Mouse (Mus musculus) liver, embryonic 14.5 days (tissue): ENCODE measurements around the gene Stk40.

Source experiments
- CTCF ChIP-seq: IDR thresholded peaks from 2 replicates; pipeline ENCODE4 v1.5.1; 2016; ENCODE audit warnings: antibody characterized with exemption, low read depth, control low read depth
- EP300 ChIP-seq: IDR thresholded peaks from 2 replicates; pipeline ENCODE4 v1.6.1; 2016; ENCODE audit warnings: antibody characterized with exemption, low read depth

- TF ChIP-seq CTCF (no peak), EP300 (no peak)
Observed at GRCm38 (mm10) chr4:126090848-126091124, 13.0 kb upstream of the Stk40 start.
